Mouse (Mus musculus) heart, postnatal 0 days (tissue): ENCODE results near the gene Ntm. TPM values are rescaled to one million over a fixed set of nuclear protein-coding genes. Genes with fewer than 3 reads are reported as not detected.

ENCODE experiments used
- ATAC-seq: fragments of 200-750 bp; cut with Nextera tagmentation; 2 replicates; pipeline ENCODE4 v1.8.0; 2017; ENCODE audit warnings: low read depth, moderate number of reproducible peaks, moderate library complexity; ENCODE audit not compliant: insufficient read depth
- DNase-seq: peaks from one replicate; pipeline ENCODE4 v3.0.0-alpha.2; 2016; ENCODE audit warnings: low spot score
- H3K27ac ChIP-seq: fragments of 300-500 bp; sonication (generic); 2 replicates; pipeline ENCODE4 v1.5.1; 2014; ENCODE audit warnings: low read depth, mild to moderate bottlenecking
- H3K27me3 ChIP-seq: fragments of 300-500 bp; sonication (generic); 2 replicates; pipeline ENCODE4 v1.6.1; 2014; ENCODE audit warnings: low read length, mixed read lengths; ENCODE audit not compliant: control insufficient read depth, insufficient read depth
- H3K36me3 ChIP-seq: fragments of 300-500 bp; sonication (generic); replicated peaks from 2 replicates; pipeline ENCODE4 v1.6.1; 2014; ENCODE audit warnings: low read length, mixed read lengths; ENCODE audit not compliant: control insufficient read depth, insufficient read depth
- H3K4me1 ChIP-seq: fragments of 300-500 bp; sonication (generic); 2 replicates; pipeline ENCODE4 v1.6.1; 2014; ENCODE audit warnings: antibody characterized with exemption; ENCODE audit not compliant: control insufficient read depth, insufficient read depth
- H3K4me2 ChIP-seq: fragments of 300-500 bp; sonication (generic); 2 replicates; pipeline ENCODE4 v1.6.1; 2014; ENCODE audit warnings: low read depth, mild to moderate bottlenecking, low read length, moderate library complexity
- H3K4me3 ChIP-seq: fragments of 300-500 bp; sonication (generic); 2 replicates; pipeline ENCODE4 v1.5.1; 2014; ENCODE audit warnings: low read depth, low read length
- H3K9ac ChIP-seq: fragments of 300-500 bp; sonication (generic); replicated peaks from 2 replicates; pipeline ENCODE4 v1.6.1; 2014; ENCODE audit warnings: low read depth, low read length, mixed read lengths
- H3K9me3 ChIP-seq: fragments of 300-500 bp; sonication (generic); replicated peaks from 2 replicates; pipeline ENCODE4 v1.6.1; 2016; ENCODE audit warnings: low read length; ENCODE audit not compliant: control insufficient read depth
- CTCF ChIP-seq: IDR thresholded peaks from 2 replicates; pipeline ENCODE4 v1.5.1; 2016; ENCODE audit warnings: antibody characterized with exemption, control low read depth, low read depth
- EP300 ChIP-seq: IDR thresholded peaks from 2 replicates; pipeline ENCODE4 v1.6.1; 2016; ENCODE audit warnings: antibody characterized with exemption, low read depth
- WGBS: fragments of 180-500 bp; shearing (Covaris S2); extraction: QIAGEN DNeasy Blood & Tissue Kit; methylation state at CpG from one replicate; pipeline ENCODE4 v1.1.7; 2014; 5-methylcytosine and 5-hydroxymethylcytosine counted together
- polyA plus RNA-seq: library from polyadenylated mRNA; unstranded; fragments of >200 nt; fragmentation: Nextera tagmentation; extraction: Ambion mirVana; gene quantifications from 2 replicates; pipeline ENCODE4 v1.2.1, GENCODE M21; 2015
- total RNA-seq: library from RNA; depleted of rRNA; stranded (reverse); fragments of >200 nt; gene quantifications from 2 replicates; pipeline ENCODE4 v1.2.3, GENCODE M21; 2014; ENCODE audit warnings: low replicate concordance

Gene Ntm
- total and polyA plus RNA-seq, 2 experiments from 2014 or later: 7.1 to 8.8 TPM

DNA sequence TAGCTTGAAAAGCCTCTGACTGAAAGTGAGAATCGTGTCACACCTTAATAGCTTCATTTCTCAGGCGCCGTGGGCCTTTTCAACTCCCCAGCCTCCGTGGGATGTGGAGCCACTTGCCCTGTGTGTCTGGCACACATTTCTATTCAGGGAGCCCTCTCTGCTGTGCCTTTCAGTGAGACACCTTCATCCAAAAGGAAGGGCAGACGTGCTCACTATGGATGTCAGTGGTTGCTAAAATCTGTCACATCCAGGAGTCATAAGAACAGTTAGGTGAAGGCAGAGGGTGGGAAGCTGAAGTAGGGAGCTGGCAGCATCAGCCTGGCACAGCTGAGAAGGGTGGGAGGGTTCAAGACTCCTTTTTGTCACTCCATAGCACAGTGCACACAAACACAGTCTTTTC lies 201.4 kb downstream of the Ntm start:
- Histone ChIP-seq H3K36me3 (no peaks in the 10 kb centered on the region), H3K27me3 (no peaks in the 10 kb centered on the region), H3K9me3 (no peaks in the 10 kb centered on the region), H3K4me3 (no peak overlapping the region), H3K9ac (no peak overlapping the region), H3K4me2 (no peak overlapping the region), H3K27ac (no peak overlapping the region), H3K4me1 (no peaks in the 10 kb centered on the region)
- no peak for DNase-seq
- WGBS: 74% methylated on average over 5 of the region's 5 CpGs
- TF ChIP-seq CTCF (no peak), EP300 (no peak)
- ATAC-seq: no peak

DNA sequence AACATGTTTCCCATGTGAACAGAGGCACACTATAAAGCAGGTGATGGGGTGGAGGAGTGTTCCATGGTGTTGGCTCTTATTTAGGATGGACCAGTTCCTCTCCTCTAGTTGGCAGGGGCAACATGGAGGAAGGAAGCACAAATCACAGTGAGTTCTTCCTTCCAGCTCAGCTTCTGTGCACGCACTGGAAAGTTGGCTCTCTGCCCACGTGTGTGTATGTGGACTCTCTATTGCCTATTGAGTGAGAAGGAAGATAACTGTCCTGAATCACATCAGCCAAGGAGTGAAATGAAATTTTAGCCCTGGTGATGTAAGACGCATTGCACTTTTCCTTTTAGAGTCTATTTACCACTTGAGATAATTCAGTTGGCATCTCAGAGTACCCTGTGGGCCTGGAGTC lies 203.0 kb downstream of the Ntm start:
- no peak overlapping the region for H3K4me2 ChIP-seq
- DNase-seq: no peak
- 13% methylated on average over 3 of the region's 3 CpGs for WGBS
- H3K27me3 ChIP-seq: no peaks in the 10 kb centered on the region
- no peak overlapping the region for H3K27ac ChIP-seq
- no peak for TF ChIP-seq EP300
- no peak for TF ChIP-seq CTCF
- no peak overlapping the region for H3K4me3 ChIP-seq
- no peaks in the 10 kb centered on the region for H3K9me3 ChIP-seq
- no peaks in the 10 kb centered on the region for H3K36me3 ChIP-seq
- ATAC-seq: no peak
- no peaks in the 10 kb centered on the region for H3K4me1 ChIP-seq
- H3K9ac ChIP-seq: no peak overlapping the region

DNA sequence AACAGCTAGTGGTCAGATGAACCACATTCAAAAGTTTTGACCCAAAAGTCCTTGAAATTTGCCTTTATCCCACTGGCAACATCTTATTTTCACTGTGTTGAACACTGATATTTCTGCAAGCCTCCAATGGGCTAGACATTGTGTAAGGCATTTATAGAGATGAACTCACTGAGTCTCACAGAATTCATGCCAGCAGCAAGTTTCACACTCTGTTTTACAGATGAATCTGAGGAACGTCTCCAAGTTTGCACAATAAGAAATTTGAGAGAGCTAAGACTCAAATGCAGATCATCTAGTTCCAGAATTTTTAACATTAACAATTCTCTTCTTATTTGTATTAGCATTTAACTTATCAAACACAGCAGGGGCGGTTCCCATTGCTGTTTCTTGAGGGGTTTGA lies 203.9 kb downstream of the Ntm start:
- H3K9ac ChIP-seq: no peak overlapping the region
- H3K4me3 ChIP-seq: no peak overlapping the region
- H3K27ac ChIP-seq: no peak overlapping the region
- DNase-seq (no peak), ATAC-seq (no peak)
- no peaks in the 10 kb centered on the region for H3K27me3 ChIP-seq
- H3K4me2 ChIP-seq: no peak overlapping the region
- no peaks in the 10 kb centered on the region for H3K9me3 ChIP-seq
- H3K36me3 ChIP-seq: no peaks in the 10 kb centered on the region
- 85% methylated on average over 2 of the region's 2 CpGs for WGBS
- TF ChIP-seq CTCF (no peak), EP300 (no peak)
- H3K4me1 ChIP-seq: no peaks in the 10 kb centered on the region

DNA sequence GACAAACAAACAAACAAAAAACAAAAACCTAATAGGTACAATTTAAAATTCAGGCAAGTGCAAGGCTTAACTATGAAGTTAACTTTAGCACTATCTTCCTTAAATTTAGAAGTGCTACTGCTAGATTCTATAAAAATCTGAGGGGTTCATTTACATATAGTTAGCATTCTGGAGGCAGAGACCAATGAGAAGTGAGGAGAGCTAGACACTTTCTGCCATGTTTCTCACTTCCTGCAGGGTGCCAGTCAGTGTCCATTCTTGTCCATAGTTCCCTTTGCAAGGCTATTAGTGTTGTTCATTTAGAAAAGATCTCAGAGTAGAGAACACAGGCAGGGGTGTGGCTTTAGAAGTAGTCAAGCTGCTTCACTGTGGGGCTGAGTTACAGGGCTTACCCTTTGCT lies 208.6 kb downstream of the Ntm start:
- Histone ChIP-seq H3K27ac (no peak overlapping the region), H3K4me3 (no peak overlapping the region), H3K9ac (no peak overlapping the region), H3K4me2 (no peak overlapping the region), H3K27me3 (no peaks in the 10 kb centered on the region), H3K36me3 (no peaks in the 10 kb centered on the region), H3K9me3 (no peaks in the 10 kb centered on the region), H3K4me1 (0 out of 2 replicates have a peak, but pooled peaks cover 8% of the 10 kb centered on the region)
- ATAC-seq (no peak), DNase-seq (no peak)
- TF ChIP-seq CTCF: no peak
- TF ChIP-seq EP300: no peak

DNA sequence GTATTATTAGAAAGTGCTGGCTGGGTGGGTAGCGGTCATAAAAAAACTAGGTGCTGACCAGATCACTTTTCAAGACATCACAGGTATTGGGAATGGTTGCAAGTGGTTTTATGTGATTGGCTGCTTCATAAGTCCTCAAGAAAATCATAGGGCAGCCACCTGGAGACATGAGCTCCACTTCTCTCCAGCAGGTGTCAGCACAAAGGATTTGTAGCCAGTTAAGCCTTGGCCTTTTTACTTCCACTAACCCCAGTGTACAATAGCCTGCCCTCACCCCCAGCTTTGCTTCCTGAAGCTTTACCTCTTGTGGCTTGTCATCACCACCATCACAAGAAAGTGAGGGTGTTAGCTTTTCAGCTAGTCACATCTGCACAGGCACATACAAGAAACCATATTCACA lies 211.5 kb downstream of the Ntm start:
- H3K27me3 ChIP-seq: no peaks in the 10 kb centered on the region
- H3K4me2 ChIP-seq: no peak overlapping the region
- H3K36me3 ChIP-seq: no peaks in the 10 kb centered on the region
- H3K9ac ChIP-seq: no peak overlapping the region
- H3K27ac ChIP-seq: no peak overlapping the region
- H3K4me3 ChIP-seq: no peak overlapping the region
- ATAC-seq (no peak), DNase-seq (no peak)
- TF ChIP-seq CTCF (peak; percentile 35), EP300 (no peak)
- no peaks in the 10 kb centered on the region for H3K9me3 ChIP-seq
- 0 out of 2 replicates have a peak, but pooled peaks cover 8% of the 10 kb centered on the region for H3K4me1 ChIP-seq
- WGBS: 48% methylated on average over 1 of the region's 1 CpGs

DNA sequence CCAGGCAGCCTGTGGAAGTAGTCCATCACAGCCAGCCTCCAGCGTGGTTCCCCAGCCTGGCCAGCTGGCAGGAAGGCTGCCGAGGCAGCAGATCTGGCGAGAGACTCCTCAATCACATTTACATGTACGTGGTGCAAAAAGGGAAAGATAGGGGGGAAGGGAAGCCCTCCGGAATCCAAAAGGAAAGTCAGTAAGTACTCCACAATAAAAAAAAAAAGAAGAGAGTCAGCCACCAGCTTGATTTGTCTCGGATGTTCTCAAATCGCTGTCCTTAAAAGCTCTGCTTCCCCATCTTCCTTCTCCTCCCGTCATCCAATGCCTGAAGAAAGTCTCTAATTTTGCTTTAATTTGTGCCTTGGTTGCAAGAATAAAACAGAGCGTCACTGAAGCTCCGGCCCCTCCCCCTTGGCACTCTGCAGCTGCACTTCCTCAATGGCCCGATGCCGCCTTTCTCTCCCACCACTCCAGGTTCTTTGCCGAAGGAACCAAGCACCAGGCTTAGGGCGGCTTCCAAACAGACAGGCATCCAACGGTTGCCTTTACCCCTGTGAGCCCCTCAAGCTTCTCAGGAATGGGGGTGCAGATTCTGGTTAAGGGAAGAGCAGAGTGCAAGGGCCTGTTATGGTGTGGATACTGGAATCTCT lies 212.4 kb downstream of the Ntm start:
- 0 out of 2 replicates have a peak, but pooled peaks cover 8% of the 10 kb centered on the region for H3K4me1 ChIP-seq
- WGBS: 9% methylated on average over 15 of the region's 15 CpGs
- H3K27ac ChIP-seq: no peak overlapping the region
- no peak for TF ChIP-seq CTCF
- no peak for TF ChIP-seq EP300
- ATAC-seq (no peak), DNase-seq (no peak)
- H3K9ac ChIP-seq: no peak overlapping the region
- no peaks in the 10 kb centered on the region for H3K36me3 ChIP-seq
- H3K4me3 ChIP-seq: peak overlapping the region; percentile 36
- H3K27me3 ChIP-seq: no peaks in the 10 kb centered on the region
- peak overlapping the region; percentile 56 for H3K4me2 ChIP-seq
- H3K9me3 ChIP-seq: no peaks in the 10 kb centered on the region
